27 mouse cellular contexts compared by ENCODE assay signal in the genomic region with DNA sequence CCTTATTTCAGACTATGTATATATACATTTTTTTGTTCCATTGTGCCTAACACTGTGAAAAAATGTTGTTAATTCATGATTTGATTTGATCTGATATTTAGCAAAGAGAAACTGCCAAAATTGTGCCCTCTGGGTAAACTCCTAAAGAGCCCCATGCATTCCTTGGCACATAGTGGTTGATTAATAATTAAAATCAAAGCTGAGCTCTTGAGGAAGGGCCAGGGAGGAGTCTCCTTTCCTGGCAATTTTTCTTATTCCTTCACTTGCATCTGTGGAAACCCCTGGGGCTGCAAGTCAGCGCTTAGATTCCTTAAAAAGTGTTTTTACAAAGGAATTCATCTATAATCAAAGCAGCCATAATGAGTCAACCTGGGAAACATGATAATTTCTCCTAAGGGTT.
"Had no signal": no experiment of that assay in that cellular context is flagged by ENCODE, and none has a peak within 500 bp of the region (broad histone marks: within the 10 kb centered on the region; RNA-seq: fewer than 3 reads in every experiment).

No protein-coding gene starts in this region.

- H3K36me3 ChIP-seq: heart, embryonic 10.5 days; heart, embryonic 12.5 days; hindbrain, embryonic 10.5 days; hindbrain, embryonic 12.5 days; intestine, embryonic 15.5 days; limb, embryonic 10.5 days; limb, embryonic 12.5 days; liver, embryonic 13.5 days; liver, embryonic 15.5 days had no signal

- H3K4me1 ChIP-seq: heart, embryonic 10.5 days; heart, embryonic 12.5 days; hindbrain, embryonic 10.5 days; hindbrain, embryonic 12.5 days; intestine, embryonic 15.5 days; limb, embryonic 10.5 days; limb, embryonic 12.5 days; liver, embryonic 13.5 days; liver, embryonic 15.5 days had no signal

- DNase-seq: gastrocnemius, adult 2 months; gastrocnemius, postnatal 10 days; gastrocnemius, postnatal 25 days; heart, adult 18-20 months; heart, postnatal 10 days; heart, postnatal 4 days; kidney, adult 18-20 months; kidney, postnatal 14 days; kidney, postnatal 4 days; liver; liver, embryonic 13.5 days had no signal

- H3K4me2 ChIP-seq: heart, embryonic 12.5 days; hindbrain, embryonic 12.5 days; hindbrain, embryonic 14.5 days; intestine, embryonic 15.5 days; limb, embryonic 12.5 days; liver, embryonic 11.5 days; liver, embryonic 13.5 days; liver, embryonic 15.5 days had no signal

- ATAC-seq: hindbrain, embryonic 16.5 days; inflammation-experienced regulatory T-cells, adult 6 months; intestine, embryonic 15.5 days; intestine, postnatal 0 days had no signal

- H3K9ac ChIP-seq: heart, embryonic 12.5 days; hindbrain, embryonic 12.5 days; hindbrain, embryonic 14.5 days; intestine, embryonic 15.5 days; limb, embryonic 12.5 days; liver, embryonic 13.5 days; liver, embryonic 15.5 days had no signal

- H3K4me3 ChIP-seq: gastrocnemius, adult 2 months; heart, embryonic 10.5 days; heart, embryonic 12.5 days; hindbrain, embryonic 10.5 days; hindbrain, embryonic 12.5 days; intestine, embryonic 15.5 days; layer of hippocampus, adult 2 months; left cerebral cortex, adult 2 months; limb, embryonic 10.5 days; limb, embryonic 12.5 days; liver, embryonic 13.5 days; liver, embryonic 15.5 days had no signal

- H3K27me3 ChIP-seq: heart, embryonic 12.5 days; hindbrain, embryonic 12.5 days; intestine, embryonic 15.5 days; limb, embryonic 12.5 days; liver, embryonic 13.5 days; liver, embryonic 15.5 days had no signal

- H3K27ac ChIP-seq: gastrocnemius, adult 2 months; heart, embryonic 10.5 days; hindbrain, embryonic 10.5 days; hindbrain, embryonic 12.5 days; hindbrain, embryonic 14.5 days; intestine, embryonic 15.5 days; kidney, postnatal 0 days; layer of hippocampus, adult 2 months; left cerebral cortex, adult 2 months; limb, embryonic 10.5 days; limb, embryonic 12.5 days; liver, embryonic 13.5 days; liver, embryonic 15.5 days had no signal

- H3K9me3 ChIP-seq: heart, embryonic 10.5 days; heart, embryonic 12.5 days; hindbrain, embryonic 10.5 days; hindbrain, embryonic 12.5 days; intestine, embryonic 15.5 days; limb, embryonic 10.5 days; limb, embryonic 12.5 days; liver, embryonic 13.5 days; liver, embryonic 15.5 days had no signal
